Mouse (Mus musculus): ENCODE measurements around the gene Gm20924. TPM values are rescaled to one million over a fixed set of nuclear protein-coding genes. Genes with fewer than 3 reads are reported as not detected.
"Not testable (repeated sequence)": the region's sequence is repeated elsewhere in the genome, so short reads cannot be mapped to it uniquely, and the experiment has no call there.

The Gm20924 gene
- not detected in 2 replicates for polyA plus RNA-seq (2015; fragmentation: Nextera tagmentation; extraction: Ambion mirVana)

GRCm38 (mm10) chrY:65207427-65207826, at the start of gene Gm20924:
Gene Gm20924 (minus strand): TSS chrY:65207527.
- not testable (repeated sequence) for H3K4me3 ChIP-seq; H3K27me3 ChIP-seq; H3K4me1 ChIP-seq (replicated peaks); H3K27ac ChIP-seq; H3K9ac ChIP-seq; H3K9me3 ChIP-seq; H3K36me3 ChIP-seq; H3K4me2 ChIP-seq; ATAC-seq (ENCODE audit: low FRiP score)
- WGBS: no CpG with 5 or more reads among the region's 4 CpGs

Other genes with a start within 250 kb of the Gm20924 start
- gene Gm20736, start 170.2 kb upstream of the Gm20924 start, polyA plus RNA-seq (2015; fragmentation: Nextera tagmentation; extraction: Ambion mirVana): not detected in 2 replicates